Mouse (Mus musculus): Measurements from ENCODE around the gene Wnt4.

Gene Wnt4

GRCm38 (mm10) chr4:137277166-137277513 is at the start of gene Wnt4:
Gene Wnt4 (plus strand): TSS chr4:137277489.
- DNase-seq = peak in 1 of 2 experiments; percentile 36

DNA sequence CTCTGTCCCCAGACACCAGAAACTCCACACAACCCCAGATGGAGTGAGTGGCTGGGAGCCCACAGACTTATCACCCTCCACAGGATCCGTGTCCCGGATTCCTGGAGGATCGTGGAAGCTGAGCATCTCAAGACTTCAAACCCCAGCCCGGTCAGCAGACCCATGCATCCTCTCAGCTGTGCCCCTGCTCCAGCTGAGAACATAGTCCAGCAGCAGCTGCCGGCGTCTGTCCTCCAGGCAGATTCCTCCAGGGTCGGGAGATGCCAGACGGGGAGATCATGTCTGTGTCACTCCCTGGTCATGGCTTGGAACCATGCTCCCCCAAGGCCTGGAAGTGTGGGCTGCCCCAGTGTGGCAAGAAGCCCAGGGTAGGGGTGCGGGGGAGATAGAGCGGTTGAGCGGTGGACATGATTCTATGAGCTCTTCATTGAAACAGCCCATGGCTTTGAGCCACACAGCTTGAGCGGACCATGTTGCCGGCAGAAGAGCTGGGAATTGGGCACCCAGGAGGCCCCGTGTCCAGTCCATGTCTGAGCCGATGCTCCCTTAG is 48.6 kb upstream of the Wnt4 start:
- DNase-seq = no peak

DNA sequence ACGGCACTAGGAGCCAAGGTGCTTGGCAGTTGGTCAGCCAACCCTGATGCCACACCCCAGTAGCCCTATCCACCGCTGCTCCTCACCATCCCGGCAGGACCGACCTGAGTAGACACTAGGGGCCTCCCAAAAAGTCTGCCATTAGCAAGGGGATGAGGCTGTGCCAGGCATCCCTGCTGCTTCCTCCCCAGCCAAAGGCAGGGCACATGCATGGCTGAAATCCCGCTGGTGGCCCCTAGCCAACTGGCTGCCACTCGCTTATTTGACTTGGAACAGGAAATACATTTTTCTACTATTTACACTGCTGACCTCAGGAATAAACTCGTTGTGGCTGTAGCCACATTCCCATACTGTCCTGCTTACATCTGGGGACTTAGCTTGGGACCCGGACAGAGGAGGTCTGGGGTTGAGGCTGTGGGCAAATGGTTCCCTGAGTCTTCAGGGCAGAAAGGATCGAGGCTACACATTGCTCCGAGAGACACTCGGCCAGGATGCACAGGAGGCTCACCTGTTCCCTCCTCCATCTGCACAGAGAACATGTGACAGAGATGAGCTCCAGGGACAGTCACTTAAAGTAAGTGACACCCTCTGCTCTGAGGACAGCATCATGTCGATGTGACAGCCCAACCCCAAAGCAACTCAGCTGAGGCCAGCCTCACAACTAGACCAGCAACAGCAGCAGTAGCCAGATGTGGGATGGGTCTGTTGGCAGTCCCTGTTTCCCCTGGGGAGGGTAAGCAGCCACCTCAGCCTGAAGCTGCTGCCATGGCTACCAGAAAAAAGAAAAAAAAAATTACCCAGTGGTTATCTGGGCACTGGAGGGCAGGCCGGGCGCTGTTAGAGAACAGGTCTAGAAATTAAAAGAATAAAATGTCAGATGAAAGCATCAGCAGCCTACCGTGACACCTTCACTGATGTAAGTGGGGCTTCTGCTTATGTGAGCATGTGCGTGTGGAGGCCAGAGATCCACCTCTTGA is 45.5 kb upstream of the Wnt4 start:
- DNase-seq = peak; percentile 75 to 80

DNA sequence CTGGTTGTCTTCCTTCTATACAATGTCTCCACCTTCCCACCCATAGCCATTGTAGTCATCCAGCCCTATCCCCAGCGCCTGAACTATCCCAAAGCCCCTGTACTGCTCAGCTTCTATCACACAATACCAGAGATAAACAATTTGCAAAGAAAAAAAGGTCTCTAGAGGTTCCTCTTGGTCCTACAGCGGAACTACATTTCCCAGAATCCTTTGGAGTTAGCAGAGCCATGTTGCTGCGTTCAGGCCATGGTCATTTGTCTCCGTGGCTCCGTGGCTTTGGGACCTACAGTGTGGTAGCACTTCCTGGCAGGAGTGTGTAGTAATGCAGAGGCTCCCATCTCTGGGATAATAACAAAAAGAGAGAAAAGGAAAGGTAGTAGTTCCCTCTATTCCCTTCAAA is 43.7 kb upstream of the Wnt4 start:
- DNase-seq = no peak

DNA sequence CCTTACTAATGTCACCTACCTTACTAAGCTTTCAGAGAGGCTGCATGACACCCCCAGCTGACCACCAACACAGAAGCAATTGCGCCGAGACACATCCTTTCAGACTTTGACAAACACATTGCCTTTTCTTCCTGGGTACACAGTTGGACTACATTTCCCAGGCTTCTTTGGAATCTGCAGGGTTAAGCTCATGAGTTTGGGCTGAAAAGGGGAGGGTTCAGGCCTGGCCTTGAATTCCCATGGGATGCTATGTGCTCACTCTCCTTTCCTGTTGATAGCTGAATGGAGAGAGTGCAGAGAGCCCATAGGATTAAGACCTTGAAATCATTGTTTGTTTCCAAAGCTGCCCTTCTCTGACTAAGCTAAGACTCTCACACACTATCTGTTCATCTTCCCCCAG is 42.8 kb upstream of the Wnt4 start:
- DNase-seq = no peak

DNA sequence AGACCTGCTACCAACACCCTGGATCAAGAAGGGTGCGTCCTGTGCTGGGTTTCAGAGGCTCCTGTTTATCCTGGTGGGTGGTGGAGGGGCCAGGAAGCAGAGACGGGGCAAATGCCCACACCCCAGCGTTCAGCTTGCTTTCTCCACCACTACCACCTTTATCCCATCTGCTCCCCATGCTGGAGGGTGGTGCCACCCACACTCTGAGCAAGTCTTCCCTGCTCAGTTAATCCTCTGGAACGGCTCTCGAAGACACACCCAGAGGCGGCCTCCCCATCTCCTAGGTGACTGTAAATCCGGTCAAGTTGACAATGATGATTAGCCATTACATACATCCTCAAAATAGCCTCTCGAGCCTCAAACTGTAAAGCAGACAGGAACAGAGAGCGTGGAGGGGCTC is 41.9 kb upstream of the Wnt4 start:
- no peak for DNase-seq

DNA sequence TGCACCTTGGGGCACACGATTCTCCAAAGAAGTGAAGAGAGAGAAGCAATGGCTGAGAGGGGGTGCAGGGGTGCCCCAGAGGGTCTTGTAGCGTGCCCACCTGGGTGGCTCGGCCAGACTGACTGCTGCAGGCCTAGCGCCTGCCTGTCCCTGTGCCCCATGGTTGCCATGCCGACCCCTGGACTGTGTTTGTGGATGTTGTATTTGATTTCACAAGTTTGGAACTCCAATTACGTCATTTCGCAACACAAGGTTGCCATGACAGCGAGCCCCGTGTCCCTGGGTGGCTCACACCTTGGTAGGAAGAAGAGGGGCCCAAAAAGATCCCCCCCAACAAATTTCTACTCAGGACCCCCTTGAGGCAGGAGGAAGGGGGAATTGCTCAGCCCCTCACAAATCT is 32.4 kb upstream of the Wnt4 start:
- no peak for DNase-seq

DNA sequence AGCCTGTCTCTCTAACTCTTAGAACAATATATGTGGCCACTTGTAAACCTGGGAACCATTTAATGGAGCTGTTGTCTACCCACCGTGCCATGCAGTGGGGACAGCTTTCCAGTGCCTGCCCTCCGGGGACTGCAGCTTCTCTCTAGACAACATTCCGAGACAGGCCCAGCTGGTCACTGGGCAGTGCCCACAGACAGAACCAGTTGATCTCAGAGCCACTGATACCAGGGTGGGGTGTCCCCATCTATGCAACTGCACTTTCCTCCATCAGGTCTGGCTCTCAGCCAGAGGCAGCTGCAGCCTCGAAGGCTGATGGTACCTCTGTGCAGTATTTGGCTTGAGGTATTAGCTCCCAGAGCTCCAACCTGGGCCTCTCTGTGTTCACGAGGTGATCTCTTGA is 27.0 kb upstream of the Wnt4 start:
- no peak for DNase-seq

GRCm38 (mm10) chr4:137250849-137251248 is 26.4 kb upstream of the Wnt4 start:
- DNase-seq = no peak

DNA sequence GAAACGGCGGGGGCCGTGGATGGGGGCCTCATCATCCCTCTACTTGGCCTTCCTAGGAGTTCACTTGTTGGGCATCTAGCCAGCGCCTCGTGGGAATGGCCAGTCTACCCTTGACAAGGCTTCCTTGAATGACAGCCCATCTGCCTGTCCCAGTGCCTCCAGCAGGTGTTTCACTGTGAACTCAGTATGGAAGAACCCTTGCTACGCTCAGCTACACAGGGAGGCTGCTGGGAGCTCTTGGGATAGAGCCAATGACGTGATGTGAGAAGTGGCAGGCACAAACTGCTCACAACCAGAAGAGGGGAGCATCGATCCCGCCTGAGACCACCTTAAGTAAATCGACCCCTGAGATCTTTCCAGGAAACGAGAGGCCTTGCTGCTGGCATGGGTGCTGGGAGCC is 23.7 kb upstream of the Wnt4 start:
- DNase-seq = no peak

GRCm38 (mm10) chr4:137254206-137254976 is 22.9 kb upstream of the Wnt4 start:
- DNase-seq = no peak

DNA sequence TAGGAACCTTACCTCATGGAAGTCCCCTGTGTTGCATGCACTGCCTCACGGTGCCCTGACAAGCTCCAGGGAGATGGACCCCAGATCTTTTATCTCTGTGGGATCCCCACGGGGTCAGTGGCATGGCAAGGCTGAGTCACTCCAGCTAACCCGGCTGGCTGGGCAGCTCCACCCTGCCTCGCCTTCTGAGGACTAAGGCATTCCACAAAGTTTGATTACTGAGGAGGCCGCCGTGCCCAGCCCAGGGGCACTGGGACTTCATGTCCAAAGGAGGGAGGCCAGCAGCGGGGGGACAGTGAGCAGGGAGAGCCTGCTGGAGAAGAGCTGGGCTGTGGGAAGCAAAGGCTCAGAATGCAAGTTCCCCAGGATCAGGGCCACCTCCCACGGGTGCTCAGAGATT is 21.7 kb upstream of the Wnt4 start:
- DNase-seq = no peak

GRCm38 (mm10) chr4:137261826-137262225 is 15.5 kb upstream of the Wnt4 start:
- no peak for DNase-seq

GRCm38 (mm10) chr4:137264066-137264465 is 13.2 kb upstream of the Wnt4 start:
- no peak for DNase-seq

DNA sequence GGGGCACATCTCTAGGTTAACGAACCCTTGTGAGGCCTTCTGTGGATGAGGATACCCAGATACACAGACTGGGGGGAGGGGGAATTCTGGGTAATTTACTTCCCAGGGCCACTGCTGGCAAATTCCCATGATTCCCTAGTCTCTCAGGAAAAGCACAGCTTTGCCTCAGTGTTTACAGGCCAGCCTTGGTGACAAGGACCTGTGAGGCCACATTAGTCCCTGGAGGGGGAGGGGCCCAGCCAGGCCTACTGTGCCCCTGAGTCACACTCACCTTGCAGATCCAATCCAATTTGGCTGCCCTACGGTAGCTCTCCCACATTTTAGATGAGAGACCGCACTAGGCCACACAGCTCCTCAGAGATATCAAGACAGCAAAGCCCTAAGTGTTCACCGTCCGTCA is 12.2 kb upstream of the Wnt4 start:
- no peak for DNase-seq

GRCm38 (mm10) chr4:137268541-137268940 is 8.7 kb upstream of the Wnt4 start:
- DNase-seq = no peak

GRCm38 (mm10) chr4:137271856-137272255 is 5.4 kb upstream of the Wnt4 start:
- DNase-seq = no peak

DNA sequence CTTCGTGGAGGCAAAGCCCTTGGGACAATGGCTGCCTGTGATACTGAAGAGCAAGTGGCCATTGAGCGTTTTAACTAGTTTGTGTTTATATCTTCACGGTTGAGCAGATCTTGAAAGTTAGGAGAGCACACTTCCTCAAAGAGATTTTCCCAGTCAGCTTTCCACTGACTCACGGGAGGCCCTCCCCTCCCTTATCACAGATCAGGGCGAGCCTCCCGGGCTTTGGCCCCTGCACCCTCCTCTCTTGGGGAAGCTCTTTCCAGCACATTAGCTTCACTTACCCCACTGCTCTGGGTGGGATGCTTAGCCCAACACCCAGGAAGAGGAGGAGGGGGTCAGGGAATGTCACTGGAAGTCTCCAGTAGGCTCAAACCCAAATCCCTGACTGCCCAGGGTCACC is 3.0 kb upstream of the Wnt4 start:
- no peak for DNase-seq

GRCm38 (mm10) chr4:137276443-137277165 is 685 bp upstream of the Wnt4 start:
- no peak for DNase-seq

DNA sequence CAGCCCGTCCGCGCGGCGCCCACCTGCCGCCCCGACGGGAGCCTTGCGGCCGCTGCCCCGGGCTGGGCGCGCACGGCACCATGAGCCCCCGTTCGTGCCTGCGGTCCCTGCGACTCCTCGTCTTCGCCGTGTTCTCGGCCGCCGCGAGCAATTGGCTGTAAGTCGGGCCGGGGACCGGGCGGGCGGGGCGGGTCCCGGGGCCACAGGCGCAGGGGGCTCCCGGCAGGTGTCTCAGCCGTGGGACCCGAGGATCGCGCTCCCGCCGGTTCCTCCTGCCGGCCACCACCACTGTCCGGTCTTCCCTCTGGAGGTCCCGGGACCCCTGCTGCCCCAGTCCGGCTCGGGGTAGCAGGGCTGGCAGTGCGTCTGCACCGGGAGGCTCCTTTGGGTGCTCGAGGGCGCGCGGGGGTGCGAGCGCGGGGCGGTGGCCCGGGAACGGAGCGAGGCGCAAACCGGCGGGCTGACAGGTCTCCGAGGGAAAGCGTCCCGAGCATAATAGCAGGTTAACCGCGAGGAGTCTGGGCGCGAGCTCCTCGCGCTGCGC is 383 bp downstream of the Wnt4 start:
- DNase-seq = no peak

GRCm38 (mm10) chr4:137278144-137279040 is 1.1 kb downstream of the Wnt4 start:
- no peak for DNase-seq

- DNase-seq = no peak
Measured at GRCm38 (mm10) chr4:137279346-137279745, 2.1 kb downstream of the Wnt4 start.

Measured in cerebellum, adult 18-20 months (tissue).